Mouse (Mus musculus) stomach, postnatal 0 days (tissue): ENCODE measurements around the gene Olfr478.

Experiments
- CTCF ChIP-seq: IDR thresholded peaks from 2 replicates; pipeline ENCODE4 v1.5.1; 2016; ENCODE audit warnings: antibody characterized with exemption, low read depth, mild to moderate bottlenecking, moderate library complexity
- EP300 ChIP-seq: optimal IDR thresholded peaks from 2 replicates; pipeline ENCODE3; 2016; ENCODE audit warnings: antibody characterized with exemption

DNA sequence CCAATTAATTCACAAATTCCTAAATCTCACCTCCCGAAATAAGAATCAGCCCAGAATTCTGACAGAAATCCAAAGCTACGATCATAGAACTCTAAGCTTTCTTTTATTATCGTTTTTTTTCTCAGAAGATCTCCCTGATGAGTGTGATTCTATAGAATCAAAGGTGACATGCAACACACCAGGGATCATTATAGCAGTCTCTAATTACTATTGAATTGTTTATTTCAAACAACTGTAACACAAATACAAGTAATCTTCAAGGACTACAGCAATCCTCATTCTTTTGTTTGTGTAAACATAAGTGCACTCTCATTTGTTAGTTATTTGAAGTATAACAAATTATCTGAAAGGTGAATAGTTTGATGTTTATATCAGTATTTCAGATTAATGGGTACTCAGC lies at the start of gene Olfr478:
- TF ChIP-seq CTCF (no peak), EP300 (no peak)
